Mouse (Mus musculus) layer of hippocampus, adult 11-12 months (tissue): ENCODE measurements around the gene Lrfn2.
A peak's percentile ranks its signal among the peaks of the same experiment; 100 is the strongest.

ENCODE experiments used
- DNase-seq: peaks from one replicate; pipeline ENCODE4 v3.0.0; 2022; ENCODE audit warnings: low spot score

Lrfn2 gene

GRCm38 (mm10) chr17:48931621-48932405 is at the start of gene Lrfn2:
Gene Lrfn2 (plus strand): TSS chr17:48932379.
- DNase-seq = peak; percentile 86

GRCm38 (mm10) chr17:48887472-48888385 is 44.5 kb upstream of the Lrfn2 start:
- DNase-seq = peak; percentile 75

GRCm38 (mm10) chr17:48905286-48906040 is 26.7 kb upstream of the Lrfn2 start:
- no peak for DNase-seq

- DNase-seq = no peak
Measured at GRCm38 (mm10) chr17:48913437-48913836, 18.7 kb upstream of the Lrfn2 start.

- no peak for DNase-seq
Measured at GRCm38 (mm10) chr17:48917411-48917810, 14.8 kb upstream of the Lrfn2 start.

- DNase-seq = no peak
Measured at GRCm38 (mm10) chr17:48918458-48918857, 13.7 kb upstream of the Lrfn2 start.

- no peak for DNase-seq
Measured at GRCm38 (mm10) chr17:48922905-48923304, 9.3 kb upstream of the Lrfn2 start.

GRCm38 (mm10) chr17:48925426-48925825 is 6.8 kb upstream of the Lrfn2 start:
- DNase-seq = no peak

- peak; percentile 26 for DNase-seq
Measured at GRCm38 (mm10) chr17:48930994-48931393, 1.2 kb upstream of the Lrfn2 start.

- peak; percentile 31 for DNase-seq
Measured at GRCm38 (mm10) chr17:48932406-48932906, 277 bp downstream of the Lrfn2 start.

GRCm38 (mm10) chr17:48932916-48933315 is 737 bp downstream of the Lrfn2 start:
- no peak for DNase-seq

GRCm38 (mm10) chr17:48935201-48935600 is 3.0 kb downstream of the Lrfn2 start:
- no peak for DNase-seq

- peak; percentile 54 for DNase-seq
Measured at GRCm38 (mm10) chr17:48936445-48937141, 4.4 kb downstream of the Lrfn2 start.

- peak; percentile 30 for DNase-seq
Measured at GRCm38 (mm10) chr17:48938711-48939220, 6.6 kb downstream of the Lrfn2 start.

- DNase-seq = no peak
Measured at GRCm38 (mm10) chr17:48946315-48946714, 14.1 kb downstream of the Lrfn2 start.

- no peak for DNase-seq
Measured at GRCm38 (mm10) chr17:48946765-48947164, 14.6 kb downstream of the Lrfn2 start.

- DNase-seq = no peak
Measured at GRCm38 (mm10) chr17:48951250-48951649, 19.1 kb downstream of the Lrfn2 start.

GRCm38 (mm10) chr17:48956033-48956631 is 24.0 kb downstream of the Lrfn2 start:
- no peak for DNase-seq

- no peak for DNase-seq
Measured at GRCm38 (mm10) chr17:48960161-48960698, 28.1 kb downstream of the Lrfn2 start.

GRCm38 (mm10) chr17:48962646-48963045 is 30.5 kb downstream of the Lrfn2 start:
- DNase-seq = no peak
